Mouse (Mus musculus): ENCODE measurements at regions not wholly inside any gene's neighbourhood (a gene's known extent, or its start where the extent isn't known, plus 50 kb on each side); places are given as distances from the start of the nearest gene placed in this dataset.

DNA sequence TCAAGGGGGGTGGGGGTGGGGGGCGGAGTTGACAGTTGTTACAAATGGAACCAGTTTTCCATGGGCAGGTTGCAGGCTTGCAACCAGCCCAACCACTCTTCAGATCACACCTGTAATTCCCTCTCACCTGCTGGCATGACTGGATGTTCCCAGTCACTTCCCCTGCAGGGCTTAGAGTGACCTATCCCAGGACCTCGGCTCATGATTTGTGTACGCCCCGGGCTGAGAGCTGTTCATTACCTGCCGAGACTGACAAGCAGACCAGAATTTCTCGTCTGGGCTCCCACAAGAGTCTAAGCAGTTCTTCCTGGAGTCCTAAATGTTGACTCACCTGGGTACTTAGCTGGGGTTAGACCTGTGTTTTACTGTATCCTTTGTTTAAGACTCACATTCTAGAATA is 183.0 kb downstream of the Zfp36l1 start:
- no peaks in the 10 kb centered on the region for H3K4me1 ChIP-seq (ENCODE audit: control insufficient read depth in 1 of 2, insufficient read depth in 2 of 2, low read length in 2 of 2)
- H3K27me3 ChIP-seq (ENCODE audit: control insufficient read depth in 1 of 2, insufficient read depth in 2 of 2, low read length in 2 of 2), result peaks cover 1 to 4% of the 10 kb centered on the region in 2 experiments
- H3K79me2 ChIP-seq (ENCODE audit: control insufficient read depth, insufficient read depth, low read length, poor library complexity), result no peaks in the 10 kb centered on the region
- no peak overlapping the region for H3K9ac ChIP-seq (ENCODE audit: control insufficient read depth, low read depth, low read length, poor library complexity, severe bottlenecking)
- no peak overlapping the region for H3K4me3 ChIP-seq (ENCODE audit: control insufficient read depth in 1 of 2, insufficient read depth in 1 of 2, low read depth in 2 of 2, low read length in 2 of 2)
- no peak for TF ChIP-seq HCFC1 (IDR thresholded peaks at IDR 0.05; ENCODE audit: low read depth, low read length)
- no peak for TF ChIP-seq BHLHE40 (IDR thresholded peaks at IDR 0.05; ENCODE audit: borderline replicate concordance, low read depth, low read length)
- no peak for TF ChIP-seq ZMIZ1 (IDR thresholded peaks at IDR 0.05; ENCODE audit: low read depth, low read length)
- TF ChIP-seq NRF1 (IDR thresholded peaks at IDR 0.05; ENCODE audit: insufficient read depth, low read depth, low read length, poor library complexity, severe bottlenecking), result no peak
- no peak for TF ChIP-seq SMC3 (IDR thresholded peaks at IDR 0.05; ENCODE audit: low read depth, low read length)
- no peak for TF ChIP-seq UBTF (IDR thresholded peaks at IDR 0.05; ENCODE audit: borderline replicate concordance, insufficient read depth, low read depth, low read length)
- no peak for TF ChIP-seq CTCF (IDR thresholded peaks at IDR 0.05 in 2 of 3, conservative IDR thresholded peaks at IDR 0.05 in 1 of 3; ENCODE audit: control insufficient read depth in 1 of 3, insufficient read depth in 1 of 3, low read depth in 2 of 3, low read length in 3 of 3, poor library complexity in 1 of 3, severe bottlenecking in 1 of 3)
- TF ChIP-seq CHD1 (IDR thresholded peaks at IDR 0.05; ENCODE audit: low read depth, low read length), result no peak
- no peak for TF ChIP-seq CHD2 (IDR thresholded peaks at IDR 0.05; ENCODE audit: low read length)
- no peak for TF ChIP-seq POLR2AphosphoS5 (IDR thresholded peaks at IDR 0.05; ENCODE audit: borderline replicate concordance, low read depth, low read length)
- no peak for TF ChIP-seq GATA1 (IDR thresholded peaks at IDR 0.05; ENCODE audit: low read depth, low read length)
- TF ChIP-seq USF2 (IDR thresholded peaks at IDR 0.05; ENCODE audit: borderline replicate concordance in 1 of 2, insufficient read depth in 1 of 2, low read depth in 1 of 2, low read length in 2 of 2), result no peak
- TF ChIP-seq NELFE (IDR thresholded peaks at IDR 0.05; ENCODE audit: low read depth, low read length), result no peak
- H3K27ac ChIP-seq (ENCODE audit: control insufficient read depth, low read depth, low read length), result no peak overlapping the region
- no peaks in the 10 kb centered on the region for H3K9me3 ChIP-seq (replicated peaks; ENCODE audit: insufficient read depth, low read length)
- DNase-seq (ENCODE audit: low read depth, low spot score), result no peak
- H3K36me3 ChIP-seq (ENCODE audit: control insufficient read depth in 1 of 2, insufficient read depth in 2 of 2, low read length in 2 of 2), result no peaks in the 10 kb centered on the region

DNA sequence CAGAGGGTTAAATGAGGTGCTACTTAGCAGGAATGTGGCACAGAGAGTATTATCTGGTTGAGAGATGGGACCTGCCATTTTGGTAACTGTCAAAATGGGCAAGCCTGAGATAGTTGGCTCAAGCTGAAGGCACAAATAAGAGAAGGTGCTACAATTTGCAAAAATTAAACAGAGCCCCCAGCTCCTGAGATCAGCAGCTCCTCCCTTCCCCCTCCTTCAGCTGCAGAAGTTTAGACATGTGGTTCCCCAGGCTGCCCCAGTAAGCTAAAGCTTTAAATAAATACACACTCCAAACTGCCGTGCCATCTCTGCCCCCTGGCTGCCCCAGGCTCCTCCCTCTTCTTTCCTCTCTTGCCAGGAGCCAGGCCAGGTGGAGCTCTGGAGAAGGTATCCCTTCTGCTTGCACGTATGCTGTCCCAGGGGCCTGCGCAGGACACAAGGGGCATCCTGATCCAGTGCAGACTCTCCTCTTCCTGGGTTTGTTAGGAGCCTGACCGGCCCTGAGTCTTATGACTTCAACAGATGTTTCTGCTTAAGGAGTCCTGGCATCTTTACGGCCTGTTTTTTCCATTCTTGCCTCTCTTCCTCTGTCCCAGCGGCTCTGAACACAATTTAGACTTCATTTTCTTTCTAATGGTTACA is 184.0 kb downstream of the Zfp36l1 start:
- no peaks in the 10 kb centered on the region for H3K9me3 ChIP-seq (replicated peaks; ENCODE audit: insufficient read depth, low read length)
- no peak overlapping the region for H3K27ac ChIP-seq (ENCODE audit: control insufficient read depth, low read depth, low read length)
- H3K27me3 ChIP-seq (ENCODE audit: control insufficient read depth in 1 of 2, insufficient read depth in 2 of 2, low read length in 2 of 2), result peaks cover 0 to 2% of the 10 kb centered on the region in 2 experiments

More for the DNA sequence above, 184.0 kb downstream of the Zfp36l1 start:
- Histone ChIP-seq H3K79me2 (ENCODE audit: control insufficient read depth, insufficient read depth, low read length, poor library complexity) (no peaks in the 10 kb centered on the region), H3K4me1 (ENCODE audit: control insufficient read depth in 1 of 2, insufficient read depth in 2 of 2, low read length in 2 of 2) (no peaks in the 10 kb centered on the region), H3K4me3 (ENCODE audit: control insufficient read depth in 1 of 2, insufficient read depth in 1 of 2, low read depth in 2 of 2, low read length in 2 of 2) (no peak overlapping the region), H3K9ac (ENCODE audit: control insufficient read depth, low read depth, low read length, poor library complexity, severe bottlenecking) (no peak overlapping the region), H3K36me3 (ENCODE audit: control insufficient read depth in 1 of 2, insufficient read depth in 2 of 2, low read length in 2 of 2) (no peaks in the 10 kb centered on the region)
- DNase-seq (ENCODE audit: low read depth, low spot score), result no peak
- no peak for TF ChIP-seq MXI1 (IDR thresholded peaks at IDR 0.05; ENCODE audit: low read depth, low read length)
- no peak for TF ChIP-seq RAD21 (IDR thresholded peaks at IDR 0.05; ENCODE audit: low read depth, low read length)
- TF ChIP-seq ELF1 (IDR thresholded peaks at IDR 0.05; ENCODE audit: low read depth, low read length), result no peak
- no peak for TF ChIP-seq MAX (IDR thresholded peaks at IDR 0.05; ENCODE audit: low read length)
- TF ChIP-seq NELFE (IDR thresholded peaks at IDR 0.05; ENCODE audit: low read depth, low read length), result no peak
- no peak for TF ChIP-seq MYB (IDR thresholded peaks at IDR 0.05; ENCODE audit: low read depth, low read length)
- TF ChIP-seq RCOR1 (IDR thresholded peaks at IDR 0.05; ENCODE audit: low read depth, low read length), result no peak
- no peak for TF ChIP-seq GATA1 (IDR thresholded peaks at IDR 0.05; ENCODE audit: low read depth, low read length)
- no peak for TF ChIP-seq ETS1 (IDR thresholded peaks at IDR 0.05; ENCODE audit: low read depth, low read length)
